Mouse (Mus musculus) liver, embryonic 14.5 days (tissue): Measurements from ENCODE around the gene Olfr293. TPM values are rescaled to one million over a fixed set of nuclear protein-coding genes. Genes with fewer than 3 reads are reported as not detected.

Experiments used
- ATAC-seq: fragments of 200-750 bp; cut with Nextera tagmentation; 2 replicates; pipeline ENCODE4 v1.8.0; 2017; ENCODE audit warnings: moderate number of reproducible peaks, mild to moderate bottlenecking, moderate library complexity; ENCODE audit not compliant: insufficient read depth
- DNase-seq, 3 experiments: peaks; one replicate each; pipeline ENCODE4 v3.0.0-alpha.2; 2012 to 2013; ENCODE audit warnings: low read depth in 3 of 3, low spot score in 3 of 3
- H3K27ac ChIP-seq: fragments of 300-500 bp; sonication (generic); 2 replicates; pipeline ENCODE4 v1.5.1; 2014; ENCODE audit warnings: moderate library complexity, mild to moderate bottlenecking, control low read depth, inconsistent platforms
- H3K27me3 ChIP-seq: fragments of 300-500 bp; sonication (generic); 2 replicates; pipeline ENCODE4 v1.6.1; 2014; ENCODE audit warnings: mild to moderate bottlenecking, low read length, moderate library complexity; ENCODE audit not compliant: control insufficient read depth, insufficient read depth
- H3K36me3 ChIP-seq: fragments of 300-500 bp; sonication (generic); replicated peaks from 2 replicates; pipeline ENCODE4 v1.6.1; 2014; ENCODE audit warnings: low read depth; ENCODE audit not compliant: control insufficient read depth, insufficient read depth
- H3K4me1 ChIP-seq, 2 experiments: fragments of 200-500 bp in 1 of 2; fragments of 300-500 bp in 1 of 2; sonication (generic) in 1 of 2; replicated peaks; 2 replicates each; pipeline ENCODE4 v1.6.1; 2012 to 2014; ENCODE audit warnings: antibody characterized with exemption in 1 of 2, inconsistent platforms in 1 of 2, low read length in 1 of 2; ENCODE audit not compliant: control insufficient read depth in 2 of 2, insufficient read depth in 2 of 2
- H3K4me2 ChIP-seq: fragments of 300-500 bp; sonication (generic); 2 replicates; pipeline ENCODE4 v1.6.1; 2014; ENCODE audit warnings: low read depth, mild to moderate bottlenecking, control low read depth, moderate library complexity
- H3K4me3 ChIP-seq, 2 experiments: fragments of 200-500 bp in 1 of 2; fragments of 300-500 bp in 1 of 2; sonication (generic) in 1 of 2; 2 replicates each; pipeline ENCODE4 v1.5.1; 2012 to 2014; ENCODE audit warnings: low read depth in 2 of 2, low read length in 2 of 2, mild to moderate bottlenecking in 2 of 2, control low read depth in 1 of 2, inconsistent platforms in 1 of 2, moderate library complexity in 1 of 2; ENCODE audit not compliant: insufficient read depth in 1 of 2
- H3K9ac ChIP-seq: fragments of 300-500 bp; sonication (generic); replicated peaks from 2 replicates; pipeline ENCODE4 v1.6.1; 2014; ENCODE audit warnings: mild to moderate bottlenecking, control low read depth, moderate library complexity
- H3K9me3 ChIP-seq: fragments of 300-500 bp; sonication (generic); 2 replicates; pipeline ENCODE4 v1.6.1; 2016; ENCODE audit warnings: low read length, mixed read lengths; ENCODE audit not compliant: control insufficient read depth
- CTCF ChIP-seq: IDR thresholded peaks from 2 replicates; pipeline ENCODE4 v1.5.1; 2016; ENCODE audit warnings: antibody characterized with exemption, low read depth, control low read depth
- EP300 ChIP-seq: IDR thresholded peaks from 2 replicates; pipeline ENCODE4 v1.6.1; 2016; ENCODE audit warnings: antibody characterized with exemption, low read depth
- WGBS: fragments of 180-500 bp; shearing (Covaris S2); extraction: QIAGEN DNeasy Blood & Tissue Kit; methylation state at CpG from one replicate; pipeline ENCODE4 v1.1.7; 2014; ENCODE audit not compliant: insufficient replicate concordance; 5-methylcytosine and 5-hydroxymethylcytosine counted together
- polyA plus RNA-seq, 2 experiments: library from polyadenylated mRNA; depleted of rRNA in 1 of 2; stranded (reverse) in 1 of 2; unstranded in 1 of 2; fragments of >200 nt; fragmentation: Nextera tagmentation in 1 of 2; extraction: Ambion mirVana in 1 of 2; gene quantifications; 2 replicates each; pipeline versions ENCODE4 v1.2.1 to v1.2.3; 2012 to 2014

Olfr293 gene
- polyA plus RNA-seq (2012; rRNA removed) (not detected in 2 replicates), polyA plus RNA-seq (2014; fragmentation: Nextera tagmentation; extraction: Ambion mirVana) (not detected in 2 replicates)

GRCm38 (mm10) chr7:86648761-86649160, at the start of gene Olfr293:
TSS of gene Olfr293 (plus strand) at chr7:86649061.
- 72% methylated on average over 4 of the region's 4 CpGs for WGBS
- Histone ChIP-seq H3K9ac (no peak within 1 kb of the TSS), H3K4me2 (no peak within 1 kb of the TSS), H3K4me3 (no peak within 1 kb of the TSS), H3K27me3 (no peaks in the 10 kb centered on the region), H3K4me1 (no peaks in the 10 kb centered on the region), H3K27ac (no peak within 1 kb of the TSS), H3K9me3 (no peaks in the 10 kb centered on the region), H3K36me3 (no peaks in the 10 kb centered on the region)
- DNase-seq = no peak
- ATAC-seq = no peak
- TF ChIP-seq EP300 (no peak), CTCF (no peak)

DNA sequence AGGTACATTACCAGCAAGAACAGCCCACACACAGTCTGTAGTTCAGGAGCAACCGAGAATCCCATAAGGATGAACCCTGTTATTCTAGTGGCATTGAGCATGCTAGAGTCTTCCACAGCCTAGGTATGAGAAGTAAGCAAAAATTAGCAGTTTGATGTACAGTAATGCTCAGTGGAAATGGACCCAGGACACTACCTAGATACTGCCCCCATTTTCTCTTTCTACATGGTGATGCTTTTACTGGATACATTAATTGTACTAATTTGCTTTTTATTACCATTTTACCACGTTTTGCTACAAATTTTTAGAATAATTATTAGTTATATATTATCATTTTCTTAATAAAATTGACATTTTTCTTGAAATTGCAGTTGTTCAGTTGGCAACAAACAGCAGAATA, 32.3 kb upstream of the Olfr293 start, which contains the start of gene Olfr294:
Gene Olfr294 (minus strand): TSS at position 101 of the 400 bp plus-strand sequence.
- Histone ChIP-seq H3K4me3 (no peak within 1 kb of the TSS), H3K4me2 (no peak within 1 kb of the TSS), H3K4me1 (no peaks in the 10 kb centered on the region), H3K36me3 (no peaks in the 10 kb centered on the region), H3K9ac (no peak within 1 kb of the TSS), H3K27ac (no peak within 1 kb of the TSS), H3K9me3 (no peaks in the 10 kb centered on the region), H3K27me3 (no peaks in the 10 kb centered on the region)
- TF ChIP-seq CTCF (no peak), EP300 (no peak)
- WGBS = 26% methylated on average over 2 of the region's 2 CpGs
- ATAC-seq = no peak
- DNase-seq = no peak

DNA sequence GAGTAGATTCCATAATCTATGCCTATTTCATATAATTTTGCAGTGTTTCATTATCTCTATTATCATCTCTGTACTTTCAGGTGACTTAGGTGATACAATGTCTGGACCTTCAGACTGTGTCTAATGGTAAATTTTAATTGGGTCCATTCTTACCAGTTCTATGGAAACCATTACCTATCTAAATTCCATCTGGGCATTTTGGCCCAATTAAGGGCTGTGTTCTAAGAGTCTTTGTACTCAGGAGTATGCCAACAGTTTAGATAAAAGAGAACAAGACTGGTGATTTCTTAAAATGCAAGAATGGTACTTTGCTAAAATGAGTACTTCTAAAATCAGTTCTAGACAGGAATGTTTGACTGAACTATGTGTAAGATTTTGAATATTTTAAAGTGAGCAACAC, 39.2 kb downstream of the Olfr293 start, which contains the start of gene Olfr292:
Gene Olfr292 (plus strand): TSS at position 301 of the 400 bp plus-strand sequence.
- Histone ChIP-seq H3K27me3 (no peaks in the 10 kb centered on the region), H3K27ac (no peak within 1 kb of the TSS), H3K36me3 (no peaks in the 10 kb centered on the region), H3K4me3 (no peak within 1 kb of the TSS), H3K9ac (no peak within 1 kb of the TSS), H3K4me2 (no peak within 1 kb of the TSS), H3K4me1 (no peaks in the 10 kb centered on the region), H3K9me3 (no peaks in the 10 kb centered on the region)
- no peak for TF ChIP-seq EP300
- TF ChIP-seq CTCF = no peak
- no peak for ATAC-seq
- no peak for DNase-seq

Other genes with a start within 250 kb of the Olfr293 start
- not detected in 2 replicates for gene Olfr301, start 245.2 kb upstream of the Olfr293 start, polyA plus RNA-seq (2012; rRNA removed)
- not detected in 2 replicates for gene Olfr301, start 245.2 kb upstream of the Olfr293 start, polyA plus RNA-seq (2014; fragmentation: Nextera tagmentation; extraction: Ambion mirVana)
- not detected in 2 replicates for gene Olfr299, start 189.1 kb upstream of the Olfr293 start, polyA plus RNA-seq (2012; rRNA removed)
- not detected in 2 replicates for gene Olfr299, start 189.1 kb upstream of the Olfr293 start, polyA plus RNA-seq (2014; fragmentation: Nextera tagmentation; extraction: Ambion mirVana)
- gene Olfr298, start 156.6 kb upstream of the Olfr293 start, polyA plus RNA-seq (2012; rRNA removed) = not detected in 2 replicates
- gene Olfr298, start 156.6 kb upstream of the Olfr293 start, polyA plus RNA-seq (2014; fragmentation: Nextera tagmentation; extraction: Ambion mirVana) = not detected in 2 replicates
- gene Olfr297, start 129.1 kb upstream of the Olfr293 start, polyA plus RNA-seq (2012; rRNA removed) = not detected in 2 replicates
- gene Olfr297, start 129.1 kb upstream of the Olfr293 start, polyA plus RNA-seq (2014; fragmentation: Nextera tagmentation; extraction: Ambion mirVana) = not detected in 2 replicates
- gene Olfr295, start 65.2 kb upstream of the Olfr293 start, polyA plus RNA-seq (2012; rRNA removed) = not detected in 2 replicates
- not detected in 2 replicates for gene Olfr295, start 65.2 kb upstream of the Olfr293 start, polyA plus RNA-seq (2014; fragmentation: Nextera tagmentation; extraction: Ambion mirVana)
- gene Olfr294, start 32.4 kb upstream of the Olfr293 start, polyA plus RNA-seq (2012; rRNA removed) = not detected in 2 replicates
- not detected in 2 replicates for gene Olfr294, start 32.4 kb upstream of the Olfr293 start, polyA plus RNA-seq (2014; fragmentation: Nextera tagmentation; extraction: Ambion mirVana)
- gene Olfr292, start 39.3 kb downstream of the Olfr293 start, polyA plus RNA-seq (2012; rRNA removed) = not detected in 2 replicates
- not detected in 2 replicates for gene Olfr292, start 39.3 kb downstream of the Olfr293 start, polyA plus RNA-seq (2014; fragmentation: Nextera tagmentation; extraction: Ambion mirVana)
- not detected in 2 replicates for gene Folh1, start 126.9 kb downstream of the Olfr293 start, polyA plus RNA-seq (2012; rRNA removed)
- gene Folh1, start 126.9 kb downstream of the Olfr293 start, polyA plus RNA-seq (2014; fragmentation: Nextera tagmentation; extraction: Ambion mirVana) = not detected in 2 replicates
- gene Vmn2r77, start 146.0 kb downstream of the Olfr293 start, polyA plus RNA-seq (2012; rRNA removed) = not detected in 2 replicates
- gene Vmn2r77, start 146.0 kb downstream of the Olfr293 start, polyA plus RNA-seq (2014; fragmentation: Nextera tagmentation; extraction: Ambion mirVana) = not detected in 2 replicates